Mouse (Mus musculus) urinary bladder, postnatal 4 days (tissue): ENCODE measurements around the gene Flad1.

ENCODE experiments used
- DNase-seq, 2 experiments: peaks; one replicate each; pipeline ENCODE4 v3.0.0; 2021 to 2022; ENCODE audit warnings: low spot score in 2 of 2

Flad1 gene

DNA sequence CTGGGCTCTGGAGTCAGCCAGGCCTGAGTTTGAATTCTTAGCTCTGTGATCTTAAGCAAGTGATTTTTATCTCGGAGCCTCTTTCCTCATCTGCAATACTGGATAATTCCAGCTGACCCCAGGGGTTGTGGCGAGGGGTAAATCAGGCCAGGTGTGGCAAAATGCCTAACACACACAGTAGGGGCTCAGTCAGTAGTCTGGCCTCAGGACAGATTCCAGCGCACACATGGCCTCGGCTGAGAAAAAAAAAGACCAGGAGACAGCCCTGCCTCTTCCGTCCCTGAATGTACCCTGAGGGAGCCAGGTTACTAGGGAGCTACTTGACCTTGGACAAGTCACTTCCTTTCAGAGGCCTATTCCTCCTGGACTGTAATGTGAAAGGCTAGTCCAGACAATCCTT is 28.7 kb downstream of the Flad1 start:
- no peak for DNase-seq

DNA sequence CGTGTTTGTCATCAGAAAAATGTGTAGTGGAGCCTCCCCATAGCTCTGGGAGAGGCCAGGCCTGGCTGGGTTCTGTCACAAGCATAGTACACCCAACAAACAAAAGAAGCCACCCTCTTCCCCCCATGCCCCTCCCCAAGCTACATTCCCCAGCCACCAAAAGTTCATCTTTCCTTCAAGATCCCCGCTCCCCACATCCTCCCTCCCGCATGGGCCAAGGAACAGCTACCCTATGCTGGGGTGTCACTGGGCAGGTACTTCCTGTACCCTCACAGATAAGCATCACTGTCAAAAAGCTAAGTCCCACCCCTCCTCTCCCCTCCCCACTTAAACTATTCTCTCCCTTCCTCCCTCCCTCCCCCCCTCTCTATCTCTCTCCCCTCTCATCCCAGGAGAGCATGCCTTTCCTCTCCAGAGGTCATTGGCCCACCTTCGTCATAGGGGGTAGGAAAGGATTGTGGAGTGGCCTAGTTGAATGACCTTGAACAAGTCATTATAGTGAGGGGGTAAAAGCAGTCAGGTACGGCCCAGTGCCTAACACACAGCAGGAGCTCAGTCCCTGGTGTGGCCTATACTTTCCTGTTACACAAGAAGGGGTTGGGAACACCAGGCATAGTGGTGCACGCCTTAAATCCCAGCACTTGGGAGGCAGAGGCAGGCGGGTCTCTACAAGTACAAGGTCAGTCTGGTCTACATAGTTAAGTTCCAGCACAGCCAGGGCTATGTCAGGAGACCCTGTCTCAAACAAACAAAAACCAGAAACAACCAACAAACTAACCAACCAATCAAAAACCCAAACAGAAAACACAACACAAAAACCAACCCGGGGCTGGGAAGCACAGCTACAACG is 29.4 kb downstream of the Flad1 start:
- DNase-seq, result no peak

DNA sequence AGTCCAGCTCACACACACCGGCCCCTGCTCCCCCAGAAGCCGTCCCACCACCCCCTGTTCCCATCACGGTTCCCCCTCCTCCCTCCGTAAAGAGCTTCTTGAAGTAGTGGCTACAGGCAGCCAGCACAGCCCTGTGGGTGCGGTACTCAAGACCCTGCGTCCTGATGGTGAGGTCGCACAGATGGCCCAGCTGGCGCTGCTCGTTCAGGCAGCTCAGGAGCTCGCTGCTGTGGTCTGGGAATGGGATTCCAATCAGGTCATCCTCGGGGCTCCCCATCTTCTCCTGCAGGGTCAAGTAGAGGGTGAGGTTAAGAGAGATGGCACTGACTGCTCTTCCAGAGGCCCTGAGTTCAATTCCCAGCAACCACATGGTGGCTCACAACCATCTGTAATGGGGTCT is 30.4 kb downstream of the Flad1 start:
- no peak for DNase-seq

DNA sequence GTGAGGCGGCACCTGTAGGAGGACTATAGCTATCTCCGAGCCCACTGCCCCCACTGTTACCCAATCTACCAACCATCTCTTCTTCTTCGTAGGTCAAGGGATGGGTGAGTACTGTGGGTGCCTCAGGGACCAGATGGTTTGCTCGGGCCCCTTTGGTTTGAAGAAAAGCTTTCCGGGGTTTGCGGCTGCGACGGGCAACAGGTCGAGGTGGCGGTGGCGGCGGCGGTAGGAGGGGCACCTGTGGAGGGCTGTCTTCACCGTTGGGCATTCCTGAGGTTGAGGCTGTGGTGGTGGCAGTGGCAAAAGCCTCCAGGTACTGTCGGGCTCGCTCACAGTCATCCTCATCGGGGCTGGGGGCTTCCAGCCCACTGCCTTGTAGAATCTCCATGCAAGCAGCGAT is 31.0 kb downstream of the Flad1 start:
- no peak for DNase-seq

DNA sequence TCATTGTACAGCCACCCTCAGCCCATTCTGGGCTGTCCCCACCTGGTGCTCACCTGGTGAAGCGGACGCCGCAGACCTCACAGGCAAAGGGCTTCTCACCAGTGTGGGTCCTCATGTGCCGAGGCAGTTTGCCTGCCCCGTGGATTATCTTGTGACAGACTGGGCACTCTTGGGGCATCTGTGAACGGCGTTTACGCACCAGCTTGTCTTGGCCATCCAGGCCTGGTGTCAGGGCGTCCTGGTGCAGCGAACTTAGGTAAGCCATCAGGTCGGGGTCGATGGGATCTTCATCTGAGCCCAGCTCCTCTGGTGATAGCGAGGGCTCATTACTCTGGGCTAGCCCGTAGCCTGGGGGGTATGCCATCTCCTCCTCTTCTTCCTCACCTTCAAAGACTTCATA is 31.4 kb downstream of the Flad1 start:
- no peak for DNase-seq

DNA sequence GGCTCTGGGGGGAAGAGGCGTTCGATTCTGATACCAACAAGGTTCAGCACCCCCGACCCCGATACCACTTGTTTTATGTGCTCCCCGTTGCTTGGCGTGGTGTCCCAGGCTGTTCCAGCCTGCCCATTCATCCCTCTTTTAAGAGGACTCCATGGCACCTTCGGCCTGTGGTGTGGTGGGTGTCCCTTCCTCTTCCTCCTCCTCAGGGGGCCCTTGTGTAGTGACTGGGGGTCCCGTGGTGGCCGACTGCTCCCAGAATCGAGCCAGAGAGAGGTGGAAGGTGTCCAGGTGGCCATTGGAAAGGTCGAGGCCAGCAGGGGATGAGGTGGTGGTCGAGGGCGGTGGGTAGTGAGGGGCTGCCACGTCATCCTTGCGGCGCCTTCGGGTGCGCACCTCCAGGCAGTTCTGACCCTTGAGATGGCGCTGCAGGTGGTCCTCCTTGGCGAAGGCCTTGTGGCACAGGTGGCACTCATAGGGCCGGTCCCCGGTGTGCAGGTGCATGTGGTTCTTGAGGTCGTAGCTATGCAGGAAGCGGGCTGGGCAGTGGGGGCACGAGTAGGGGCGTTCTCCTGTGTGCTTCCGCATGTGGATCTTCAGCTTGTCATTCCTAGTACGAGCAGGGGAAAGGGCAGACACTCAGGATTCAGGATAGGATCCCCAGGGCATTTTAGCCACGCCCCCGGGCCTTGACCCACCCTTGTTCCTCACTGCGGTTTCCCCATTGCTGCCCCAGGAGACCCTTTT is 32.1 kb downstream of the Flad1 start:
- no peak for DNase-seq

DNA sequence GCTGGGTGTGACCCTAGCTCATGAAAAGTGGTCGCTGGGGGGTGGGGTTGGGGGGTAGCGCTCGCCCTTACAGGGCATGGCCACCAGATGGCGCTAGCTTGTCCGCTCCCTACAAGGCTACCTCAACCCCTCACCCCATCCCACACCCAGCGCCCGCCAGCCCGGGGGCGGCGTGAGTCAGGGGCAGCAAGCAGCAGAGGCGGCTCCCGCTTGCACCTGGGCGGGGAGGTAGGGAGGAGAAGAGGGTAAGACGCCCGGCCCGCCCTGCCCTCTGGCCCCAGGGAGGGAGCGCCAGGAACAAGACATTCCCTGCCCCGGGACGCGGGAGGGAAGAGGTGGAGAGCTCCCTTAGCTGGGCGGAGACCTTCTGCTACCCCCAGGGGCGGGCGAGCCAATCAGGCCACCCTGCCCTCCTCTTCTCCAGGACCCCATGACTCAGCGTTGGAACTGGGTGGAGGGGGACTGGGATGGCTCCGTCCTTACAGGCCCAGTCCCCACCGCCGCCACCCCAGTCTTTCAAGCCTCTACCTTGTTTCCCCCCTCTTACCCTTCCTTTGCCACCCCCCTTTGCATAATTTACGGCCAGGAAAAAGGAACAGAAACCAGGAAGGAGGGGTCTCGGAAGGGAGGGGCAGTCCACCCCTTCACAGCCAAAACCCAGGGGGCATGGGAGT is 33.1 kb downstream of the Flad1 start:
- DNase-seq, result peak; percentile 82 to 83

DNA sequence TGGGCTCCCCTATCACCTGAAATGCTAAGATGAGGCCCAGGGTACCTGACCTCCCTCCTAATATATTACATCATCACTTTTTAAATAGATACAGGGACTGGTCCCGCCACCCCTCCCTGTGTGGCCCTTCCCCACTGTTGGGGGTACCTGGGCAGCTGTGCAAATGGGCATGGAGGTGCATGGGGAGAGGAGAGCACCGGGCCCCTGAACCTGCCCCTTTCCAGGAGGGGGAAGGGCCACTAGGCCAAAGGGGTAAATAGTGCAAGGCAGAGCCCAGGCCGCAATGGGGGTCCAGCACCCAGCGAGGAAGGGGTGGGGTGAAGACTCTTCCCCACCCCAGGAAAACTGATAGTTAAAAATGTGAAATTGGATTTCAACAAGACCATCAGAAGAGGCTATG is 33.8 kb downstream of the Flad1 start:
- no peak for DNase-seq

DNA sequence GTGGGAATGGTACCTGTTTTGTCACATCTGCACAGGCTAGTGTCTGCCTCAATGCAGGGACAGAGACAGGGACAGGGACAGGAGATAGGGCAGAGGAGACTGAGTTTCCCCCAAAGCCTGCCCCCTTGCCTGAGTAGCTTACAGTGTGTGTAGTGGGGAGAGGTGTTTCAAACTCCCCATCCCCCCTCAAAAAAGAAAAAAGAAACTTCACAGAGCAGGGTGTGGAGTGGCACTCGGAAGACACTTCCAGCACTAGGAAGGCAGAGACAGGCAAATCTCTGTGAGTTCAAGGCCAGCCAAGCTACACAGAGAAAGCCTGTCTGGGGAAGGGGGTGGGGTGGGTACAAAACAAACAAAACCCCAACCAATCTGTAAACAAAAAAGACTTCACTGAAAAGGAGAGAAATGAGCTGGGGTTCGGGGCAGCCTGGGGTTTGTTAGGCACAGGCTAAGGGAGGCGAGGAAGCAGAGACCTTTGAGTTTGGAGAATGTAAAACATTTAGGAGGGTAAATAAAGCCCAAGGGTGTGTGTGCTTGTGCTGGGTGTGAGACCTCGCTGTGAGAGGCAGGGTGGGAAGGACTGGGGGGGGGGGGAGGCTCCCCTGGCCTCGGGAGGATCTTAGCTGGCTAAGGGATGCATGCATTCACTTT is 38.0 kb downstream of the Flad1 start:
- no peak for DNase-seq

DNA sequence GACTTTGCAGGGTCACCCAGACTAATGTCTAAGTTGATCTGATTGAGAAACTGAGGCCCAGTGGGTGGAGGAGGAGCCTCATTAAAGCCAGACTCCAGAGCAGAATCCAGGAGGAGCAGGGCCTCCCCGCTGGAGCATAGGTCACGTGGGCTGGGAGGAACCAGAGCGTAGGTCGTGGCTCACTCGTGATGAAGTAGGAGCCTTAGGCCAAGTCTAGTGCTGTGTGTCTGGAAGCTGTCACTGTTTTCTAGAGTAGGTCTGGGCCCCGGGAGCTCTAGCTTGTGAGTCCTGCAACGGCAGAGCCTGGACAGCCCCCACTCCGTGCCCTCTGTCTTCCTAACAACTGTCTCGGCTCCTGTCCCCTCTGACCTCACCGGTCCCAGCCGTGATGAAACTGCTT is 44.3 kb downstream of the Flad1 start:
- DNase-seq, result no peak

DNA sequence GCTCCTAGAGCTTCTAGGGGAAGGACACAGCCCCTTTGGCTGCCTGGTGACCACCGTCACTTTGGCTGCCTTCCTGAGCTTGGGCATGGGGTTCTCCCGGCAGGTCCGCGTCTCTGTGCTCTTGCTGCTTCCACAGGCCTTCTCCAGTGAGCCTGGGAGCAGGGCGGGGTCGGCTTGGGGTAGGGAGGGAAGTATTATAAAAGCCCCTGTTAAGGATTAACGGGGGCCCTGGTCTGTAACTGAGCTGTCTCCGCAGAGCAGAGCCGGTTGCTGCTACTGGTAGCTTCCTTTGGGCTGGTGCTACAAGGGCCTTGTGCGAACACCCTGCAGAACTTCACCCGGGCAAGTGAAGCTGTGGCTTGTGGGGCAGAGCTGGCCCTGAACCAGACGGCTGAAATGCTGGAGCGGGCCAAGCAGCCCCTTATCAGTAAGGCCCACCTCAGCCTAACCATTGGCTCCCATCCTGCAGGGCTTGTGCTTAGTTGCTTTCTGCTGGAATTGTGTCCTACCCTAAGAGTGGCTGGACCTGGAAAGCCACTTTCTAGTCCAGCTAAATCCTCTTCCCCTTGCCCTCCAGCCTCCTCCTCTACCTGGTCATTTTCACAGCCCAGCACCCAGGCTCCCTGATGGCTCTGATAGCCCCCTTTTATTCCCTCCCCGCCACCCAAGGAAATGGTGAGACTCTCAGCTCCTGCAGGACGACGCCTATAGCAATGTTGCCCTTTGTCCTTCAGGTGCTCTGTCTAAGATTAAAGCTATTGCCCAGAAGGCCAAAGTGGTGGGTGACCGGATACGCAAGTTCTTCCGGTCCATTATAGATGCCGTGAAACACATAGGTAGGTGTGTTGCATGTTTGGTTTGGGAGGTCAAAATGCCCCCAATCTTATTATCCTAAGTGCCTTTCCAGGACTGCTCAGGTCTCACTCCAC is 45.9 kb downstream of the Flad1 start:
- DNase-seq, result no peak

DNA sequence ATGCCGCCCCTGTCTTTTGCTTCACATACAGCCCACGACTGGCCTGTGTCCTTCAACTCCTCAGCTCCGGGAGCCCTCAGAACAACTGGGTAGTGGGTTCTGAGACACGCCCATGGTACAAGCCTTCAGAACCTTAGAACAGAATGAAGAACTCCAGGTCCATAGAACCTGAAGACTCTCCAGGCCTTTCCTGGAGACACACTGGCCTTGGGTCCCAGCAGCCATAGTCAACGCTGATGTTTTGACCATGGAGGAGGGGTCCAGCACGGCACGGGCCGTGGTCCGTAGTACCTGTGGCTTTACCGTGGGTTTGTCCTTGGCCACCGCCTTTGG is 46.6 kb downstream of the Flad1 start, which contains the start of gene Dcst1:
TSS of gene Dcst1 (minus strand) at position 101 of the 333 bp plus-strand sequence.
- no peak for DNase-seq

DNA sequence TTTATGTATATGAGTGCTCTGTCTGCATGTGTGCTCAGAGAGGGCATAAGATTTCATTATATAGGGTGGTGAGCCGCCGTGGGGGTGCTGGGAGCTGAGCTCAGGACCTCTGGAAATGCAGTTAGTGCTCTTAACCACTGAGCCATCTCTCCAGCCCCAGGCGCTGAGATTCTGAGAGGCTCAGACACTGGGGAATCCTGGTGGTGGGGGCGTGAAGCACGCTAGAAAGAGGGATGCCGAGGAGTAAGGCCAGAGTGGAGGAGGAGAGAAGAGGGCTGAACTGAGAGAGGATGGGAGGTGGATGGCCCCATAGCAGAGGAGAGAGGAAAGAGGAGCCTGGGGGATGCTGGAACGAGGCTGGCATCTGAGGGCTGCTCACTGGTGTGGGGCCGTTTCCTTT is 47.0 kb downstream of the Flad1 start:
- DNase-seq, result no peak

DNA sequence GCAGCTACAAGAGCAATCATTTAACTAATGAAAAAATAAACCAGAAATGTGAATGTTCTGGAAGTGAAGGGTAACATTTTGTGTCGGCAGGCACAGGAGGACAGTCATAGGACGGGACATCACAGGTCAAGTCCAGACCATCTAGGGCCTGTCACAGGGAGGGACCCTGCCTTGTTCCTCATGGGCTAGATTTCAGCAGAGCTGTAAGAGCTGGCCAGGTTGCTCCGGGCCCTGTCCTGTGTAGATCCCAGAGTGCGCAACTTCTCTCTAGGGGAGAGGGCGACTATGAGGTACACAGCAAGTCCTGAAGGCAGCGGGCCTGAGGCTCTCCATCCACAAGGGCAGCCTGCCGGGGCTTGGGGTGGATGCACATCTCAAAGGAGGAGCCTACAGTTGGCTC is 50.0 kb downstream of the Flad1 start, which contains the start of gene Dcst2:
TSS of gene Dcst2 (plus strand) at position 301 of the 400 bp plus-strand sequence.
- DNase-seq, result no peak

DNA sequence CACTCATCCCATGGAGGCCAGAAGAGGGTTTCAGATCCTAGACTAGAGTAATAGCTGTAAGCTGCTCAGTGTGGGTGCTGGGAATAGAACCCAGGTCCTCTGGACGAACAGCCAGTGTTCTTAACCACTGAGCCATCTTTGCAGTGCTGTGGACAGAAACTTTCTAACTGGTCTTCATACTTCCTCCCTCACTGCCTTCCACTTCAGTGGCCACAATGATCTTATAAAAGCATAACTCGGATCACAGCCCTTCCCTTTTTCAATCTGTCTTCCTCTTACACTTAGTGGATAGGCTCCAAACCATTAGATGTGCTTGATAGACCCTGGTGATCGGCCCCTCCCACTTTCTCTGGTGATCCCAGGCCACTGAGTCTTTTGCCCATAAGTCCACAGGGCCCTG is 51.4 kb downstream of the Flad1 start:
- no peak for DNase-seq

DNA sequence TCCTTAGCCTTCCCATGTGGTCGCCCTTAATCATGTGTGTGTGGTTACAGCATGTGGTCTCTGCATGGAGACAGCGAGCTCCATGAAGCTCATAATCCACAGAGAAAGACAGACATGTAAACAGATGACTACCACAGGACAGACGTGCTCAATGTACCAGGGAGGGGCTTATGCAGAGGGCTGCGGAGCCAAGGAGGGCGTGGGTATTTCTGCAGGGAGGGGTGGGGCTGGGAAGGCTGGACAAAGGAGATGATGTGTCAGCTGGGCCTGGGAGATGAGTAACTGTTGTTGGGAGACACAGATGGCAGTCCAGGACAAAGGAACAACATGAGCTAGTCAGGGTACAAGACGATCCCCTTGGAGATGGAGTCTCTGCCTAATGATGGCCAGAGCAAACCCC is 52.0 kb downstream of the Flad1 start:
- no peak for DNase-seq

DNA sequence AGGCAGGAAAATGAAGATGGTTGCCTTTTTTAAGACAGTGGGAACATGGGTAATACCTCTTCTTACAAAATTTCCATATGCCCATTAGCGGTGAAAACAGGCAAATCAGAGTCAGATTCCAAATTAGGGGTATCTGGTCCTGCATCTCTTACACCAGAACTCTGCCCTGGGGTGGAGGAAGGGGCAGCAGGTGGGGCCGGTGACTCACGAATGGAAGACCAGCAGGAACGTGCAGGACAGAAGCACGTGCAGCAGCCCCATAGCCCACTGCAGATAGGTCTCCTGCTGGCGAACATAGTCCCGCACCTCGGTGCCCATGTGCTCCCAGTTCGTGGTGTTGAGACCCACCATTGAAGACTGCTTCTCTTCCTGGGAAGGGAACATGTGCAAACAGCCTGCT is 55.6 kb downstream of the Flad1 start:
- no peak for DNase-seq

DNA sequence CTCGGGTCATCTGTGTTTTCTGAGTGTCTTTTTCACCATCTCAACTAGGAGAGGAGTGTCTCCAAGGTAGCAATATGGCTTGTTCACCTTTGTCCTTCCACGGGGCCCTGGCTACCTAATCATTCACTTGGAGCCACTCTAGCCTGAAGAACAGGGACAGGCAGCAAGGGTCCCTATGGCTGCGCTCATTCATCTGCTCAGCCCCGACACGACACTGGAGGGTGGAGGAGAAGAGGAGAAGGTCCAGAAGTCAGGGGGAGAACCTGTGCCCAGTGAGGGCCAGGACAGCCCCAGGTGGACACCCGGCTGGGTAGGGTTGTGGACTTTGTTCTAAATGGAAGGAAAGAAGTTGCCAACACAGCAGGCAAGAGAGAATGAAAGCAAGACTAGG is 56.2 kb downstream of the Flad1 start:
- DNase-seq, result no peak

DNA sequence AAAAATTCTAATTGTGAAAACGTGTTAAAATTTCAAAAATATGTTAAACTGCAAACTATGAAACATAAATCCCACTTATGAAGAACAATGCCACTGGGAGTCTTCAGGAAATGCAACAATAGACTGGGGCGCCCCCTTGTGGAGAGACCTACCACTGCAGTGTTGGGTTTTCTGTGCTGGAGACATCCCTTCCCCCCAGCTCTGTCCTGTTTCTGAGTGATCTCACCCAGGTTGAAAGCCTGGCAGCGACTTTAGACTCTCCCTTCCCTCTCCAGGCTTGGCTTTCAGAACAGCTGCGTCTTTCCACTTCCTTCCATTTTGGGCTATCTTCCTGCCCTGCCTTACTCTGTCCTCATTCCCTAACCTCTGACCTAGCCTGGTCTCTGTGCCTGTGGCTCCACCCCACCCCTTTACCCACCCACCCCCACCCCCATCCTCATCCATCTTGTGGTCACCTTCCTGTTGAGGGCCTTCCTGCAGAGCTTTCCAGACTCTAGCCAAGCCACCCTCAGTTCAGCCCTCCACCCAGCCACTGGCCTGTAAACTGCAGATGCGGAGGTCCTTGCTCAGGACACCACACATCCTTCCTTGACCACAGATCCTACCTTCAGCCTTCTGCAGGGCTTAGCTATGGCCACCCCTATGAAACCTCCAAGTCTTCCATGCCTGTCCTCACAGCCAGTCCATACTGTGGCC is 56.7 kb downstream of the Flad1 start:
- peak; percentile 67 to 89 for DNase-seq

DNA sequence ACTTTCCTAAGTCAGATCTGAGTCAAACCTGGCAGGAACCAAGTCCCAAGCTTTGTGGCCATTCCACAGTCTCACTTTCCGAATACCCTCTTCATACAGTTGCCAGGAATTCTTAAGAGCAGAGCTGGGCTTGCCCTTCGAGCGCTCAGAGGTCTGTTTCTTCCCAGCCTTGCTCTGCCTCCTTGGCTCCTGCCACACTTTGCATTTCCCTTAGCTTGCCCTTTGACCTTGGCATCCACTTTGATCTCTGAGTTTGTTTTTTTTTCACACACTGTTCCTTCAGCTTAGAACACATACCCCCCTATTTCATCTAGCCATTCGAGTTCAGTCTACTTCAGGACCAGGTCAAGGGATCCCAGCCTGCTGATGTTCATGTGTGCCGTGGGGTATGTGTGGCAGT is 60.4 kb downstream of the Flad1 start:
- no peak for DNase-seq
